Mouse (Mus musculus) heart, adult 2 months (tissue): ENCODE results near the gene Nnmt.

Source experiments
- CTCF ChIP-seq: fragments of 200-600 bp; IDR thresholded peaks from 2 replicates; pipeline ENCODE4 v1.8.1; 2022; ENCODE audit warnings: antibody characterized with exemption, mild to moderate bottlenecking, moderate library complexity
- POLR2A ChIP-seq: fragments of 200-500 bp; IDR thresholded peaks from 2 replicates; pipeline ENCODE4 v1.6.1; 2011; ENCODE audit warnings: mild to moderate bottlenecking, low read depth, low read length, control low read depth; ENCODE audit not compliant: insufficient read depth

- TF ChIP-seq CTCF = no peak
- no peak for TF ChIP-seq POLR2A
Observed at GRCm38 (mm10) chr9:48562388-48562787, 42.6 kb downstream of the Nnmt start.
